Mouse (Mus musculus) CH12.LX (cell line): ENCODE data around the gene Wbp1l. TPM values are rescaled to one million over a fixed set of nuclear protein-coding genes. Genes with fewer than 3 reads are reported as not detected.

ENCODE experiments used
- DNase-seq: peaks from one replicate; pipeline ENCODE4 v3.0.0-alpha.2; 2013; ENCODE audit errors: extremely low read depth
- H3K27ac ChIP-seq: 2 replicates; pipeline ENCODE4 v1.5.1; 2012; ENCODE audit warnings: low read depth, mild to moderate bottlenecking, control low read depth, moderate library complexity; ENCODE audit not compliant: insufficient read depth
- H3K27me3 ChIP-seq: replicated peaks from 2 replicates; pipeline ENCODE3; 2012; ENCODE audit warnings: inconsistent platforms
- H3K36me3 ChIP-seq, 2 experiments: replicated peaks in 1 of 2; 2 replicates each; pipeline versions ENCODE3 to v1.6.1; 2012; ENCODE audit warnings: inconsistent platforms in 1 of 2, low read length in 1 of 2, mild to moderate bottlenecking in 1 of 2, mixed read lengths in 1 of 2, moderate library complexity in 1 of 2; ENCODE audit not compliant: control insufficient read depth in 1 of 2, insufficient read depth in 1 of 2
- H3K4me1 ChIP-seq, 2 experiments: 2 replicates each; pipeline ENCODE4 v1.6.1; 2012; ENCODE audit warnings: inconsistent platforms in 1 of 2, moderate library complexity in 1 of 2; ENCODE audit not compliant: insufficient read depth in 2 of 2, control insufficient read depth in 1 of 2
- H3K4me2 ChIP-seq: 2 replicates; pipeline ENCODE4 v1.6.1; 2012; ENCODE audit warnings: low read depth, mild to moderate bottlenecking, control low read depth; ENCODE audit not compliant: poor library complexity, insufficient read depth, severe bottlenecking
- H3K4me3 ChIP-seq, 3 experiments: fragments of 150-350 bp in 1 of 3; sonication (generic) in 1 of 3; replicated peaks in 1 of 3; 2 replicates each; pipeline versions ENCODE3 to v1.5.1; 2011 to 2012; ENCODE audit warnings: low read depth in 2 of 3, low read length in 2 of 3, mild to moderate bottlenecking in 2 of 3, moderate library complexity in 2 of 3, control low read depth in 1 of 3, improper control_type of control experiment in 1 of 3, inconsistent platforms in 1 of 3, mixed read lengths in 1 of 3; ENCODE audit not compliant: poor library complexity in 1 of 3
- H3K79me2 ChIP-seq: replicated peaks from 2 replicates; pipeline ENCODE4 v1.6.1; 2012; ENCODE audit warnings: mild to moderate bottlenecking, moderate library complexity; ENCODE audit not compliant: control insufficient read depth, poor library complexity, insufficient read depth, severe bottlenecking; ENCODE audit errors: extremely low read depth
- H3K9ac ChIP-seq: 2 replicates; pipeline ENCODE4 v1.6.1; 2012; ENCODE audit warnings: low read depth, mild to moderate bottlenecking, control low read depth, moderate library complexity; ENCODE audit not compliant: insufficient read depth
- H3K9me3 ChIP-seq: replicated peaks from 2 replicates; pipeline ENCODE3; 2012; ENCODE audit warnings: low read length, inconsistent platforms, mixed read lengths
- CHD2 ChIP-seq: IDR thresholded peaks from 2 replicates; pipeline ENCODE4 v1.6.1; 2011; ENCODE audit warnings: low read length, improper control_type of control experiment
- CTCF ChIP-seq, 2 experiments: IDR thresholded peaks in 1 of 2; conservative IDR thresholded peaks in 1 of 2; 2 replicates each; pipeline ENCODE4 v1.5.1; 2011 to 2012; ENCODE audit warnings: low read depth in 2 of 2, low read length in 2 of 2, improper control_type of control experiment in 1 of 2, inconsistent platforms in 1 of 2, mild to moderate bottlenecking in 1 of 2, moderate library complexity in 1 of 2
- ELF1 ChIP-seq: IDR thresholded peaks from 2 replicates; pipeline ENCODE4 v1.6.1; 2014; ENCODE audit warnings: low read depth, mild to moderate bottlenecking, inconsistent platforms, low read length, improper control_type of control experiment
- EP300 ChIP-seq: IDR thresholded peaks from 2 replicates; pipeline ENCODE4 v1.6.1; 2011; ENCODE audit warnings: low read length, improper control_type of control experiment
- GABPA ChIP-seq: IDR thresholded peaks from 2 replicates; pipeline ENCODE4 v1.6.1; 2012; ENCODE audit warnings: low read depth, low read length, improper control_type of control experiment, inconsistent platforms; ENCODE audit not compliant: insufficient replicate concordance
- HCFC1 ChIP-seq: IDR thresholded peaks from 2 replicates; pipeline ENCODE4 v1.6.1; 2012; ENCODE audit warnings: low read depth, mild to moderate bottlenecking, inconsistent platforms, low read length, improper control_type of control experiment
- JUND ChIP-seq: conservative IDR thresholded peaks from 2 replicates; pipeline ENCODE4 v1.6.1; 2011; ENCODE audit warnings: low read depth, low read length, improper control_type of control experiment
- KAT2A ChIP-seq: IDR thresholded peaks from 2 replicates; pipeline ENCODE4 v1.6.1; 2012; ENCODE audit warnings: low read length, improper control_type of control experiment, inconsistent platforms; ENCODE audit not compliant: insufficient replicate concordance
- MAFK ChIP-seq: IDR thresholded peaks from 2 replicates; pipeline ENCODE4 v1.6.1; 2011; ENCODE audit warnings: low read length, improper control_type of control experiment; ENCODE audit not compliant: insufficient replicate concordance
- MAX ChIP-seq: IDR thresholded peaks from 2 replicates; pipeline ENCODE4 v1.6.1; 2011; ENCODE audit warnings: low read length, improper control_type of control experiment
- MEF2A ChIP-seq: IDR thresholded peaks from 2 replicates; pipeline ENCODE4 v1.6.1; 2014; ENCODE audit warnings: low read depth, mild to moderate bottlenecking, inconsistent platforms, low read length, improper control_type of control experiment, borderline replicate concordance
- MYC ChIP-seq: IDR thresholded peaks from 2 replicates; pipeline ENCODE4 v1.6.1; 2011; ENCODE audit warnings: low read depth, mild to moderate bottlenecking, improper control_type of control experiment, low read length
- PAX5 ChIP-seq: IDR thresholded peaks from 2 replicates; pipeline ENCODE4 v1.6.1; 2012; ENCODE audit warnings: low read length, inconsistent platforms, mixed read lengths
- POLR2A ChIP-seq: IDR thresholded peaks from 2 replicates; pipeline ENCODE4 v1.6.1; 2011; ENCODE audit warnings: low read depth, mild to moderate bottlenecking, improper control_type of control experiment, low read length
- POLR2AphosphoS2 ChIP-seq: IDR thresholded peaks from 2 replicates; pipeline ENCODE4 v1.6.1; 2011; ENCODE audit warnings: low read depth, low read length, improper control_type of control experiment
- RAD21 ChIP-seq: IDR thresholded peaks from 2 replicates; pipeline ENCODE4 v1.6.1; 2011; ENCODE audit warnings: low read depth, mild to moderate bottlenecking, low read length, improper control_type of control experiment, moderate library complexity
- SIN3A ChIP-seq: IDR thresholded peaks from 2 replicates; pipeline ENCODE4 v1.6.1; 2012; ENCODE audit warnings: low read length, improper control_type of control experiment, inconsistent platforms
- SMC3 ChIP-seq: IDR thresholded peaks from 2 replicates; pipeline ENCODE4 v1.6.1; 2011; ENCODE audit warnings: low read depth, low read length, improper control_type of control experiment
- TBP ChIP-seq: conservative IDR thresholded peaks from 2 replicates; pipeline ENCODE4 v1.6.1; 2011; ENCODE audit warnings: low read depth, low read length, improper control_type of control experiment
- UBTF ChIP-seq: IDR thresholded peaks from 2 replicates; pipeline ENCODE4 v1.6.1; 2012; ENCODE audit warnings: low read depth, mild to moderate bottlenecking, inconsistent platforms, low read length, improper control_type of control experiment, moderate library complexity
- USF2 ChIP-seq: conservative IDR thresholded peaks from 2 replicates; pipeline ENCODE4 v1.6.1; 2011; ENCODE audit warnings: low read depth, low read length, improper control_type of control experiment
- ZNF384 ChIP-seq: IDR thresholded peaks from 2 replicates; pipeline ENCODE4 v1.6.1; 2012; ENCODE audit warnings: low read depth, low read length, improper control_type of control experiment, inconsistent platforms
- dilution Hi-C: fragments of 300-500 bp; cut with MboI; formaldehyde crosslinking; loops from 2 replicates; pipeline ENCODE4 v1.14.3; 2020; ENCODE audit warnings: low sequenced_read_pairs; ENCODE audit not compliant: extremely low pct_unique_long_range_greater_than_20kb, extremely low pct_ligation_motif_present
- in situ Hi-C: fragments of 300-500 bp; cut with MboI; formaldehyde crosslinking; loops from 3 replicates; pipeline ENCODE4 v1.14.3; 2019; ENCODE audit warnings: low sequenced_read_pairs, low pct_ligation_motif_present, low pct_unique_long_range_greater_than_20kb, mixed read lengths
- polyA plus RNA-seq: library from polyadenylated mRNA; unstranded; fragments of >175 nt; gene quantifications from 2 replicates; pipeline ENCODE4 v1.2.1, GENCODE M21; 2012; ENCODE audit warnings: low read depth; ENCODE audit not compliant: insufficient read length
- total RNA-seq, 2 experiments: library from RNA; depleted of rRNA; stranded (reverse); fragments of 300-350 nt in 1 of 2; fragments of >200 nt in 1 of 2; gene quantifications; 2 replicates each; pipeline ENCODE4 v1.2.3; 2012 to 2014

Wbp1l gene
- total and polyA plus RNA-seq, 3 experiments: 11.6 to 23.5 (median 17.4) TPM

- Histone ChIP-seq H3K9me3 (no peaks in the 10 kb centered on the region), H3K27ac (no peak overlapping the region), H3K4me2 (no peak overlapping the region), H3K9ac (no peak overlapping the region), H3K4me1 (peaks cover 0 to 13% of the 10 kb centered on the region in 2 experiments; a peak in 1 of 4 replicates), H3K79me2 (no peaks in the 10 kb centered on the region; the same call in none of the 2 replicates), H3K4me3 (no peak overlapping the region), H3K27me3 (no peaks in the 10 kb centered on the region), H3K36me3 (peaks cover 25 to 97% of the 10 kb centered on the region in 2 experiments)
- dilution Hi-C loops (no loop called here), in situ Hi-C loops (no loop called here)
- TF ChIP-seq RAD21 (no peak), TBP (no peak), UBTF (no peak), HCFC1 (no peak), USF2 (no peak), MAX (no peak)
- no peak for DNase-seq
Measured at GRCm38 (mm10) chr19:46617361-46617760, 18.5 kb downstream of the Wbp1l start.

DNA sequence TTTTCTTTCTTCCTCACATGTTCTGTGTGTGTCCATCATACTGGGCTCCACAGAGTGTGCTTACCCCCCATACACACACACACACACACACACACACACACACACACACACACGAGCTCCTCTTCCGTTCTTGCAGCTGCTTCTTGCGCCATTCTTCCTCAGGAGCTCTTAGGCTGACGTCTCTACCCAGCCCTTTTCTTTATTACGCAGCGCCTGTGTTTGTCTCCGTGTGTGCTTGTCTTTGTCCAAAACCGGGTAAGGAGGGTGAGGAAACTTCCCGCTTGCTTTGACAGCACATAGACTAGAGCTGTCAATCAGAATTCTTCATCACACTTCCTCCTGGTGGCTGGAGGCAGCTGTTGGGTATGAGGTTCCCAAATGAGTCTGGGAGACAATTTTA, 19.4 kb downstream of the Wbp1l start:
- no peaks in the 10 kb centered on the region for H3K27me3 ChIP-seq
- H3K4me3 ChIP-seq: no peak overlapping the region
- no peak overlapping the region for H3K9ac ChIP-seq
- dilution Hi-C loops (no loop called here), in situ Hi-C loops (no loop called here)
- no peak overlapping the region for H3K4me2 ChIP-seq
- peaks cover 0 to 9% of the 10 kb centered on the region in 2 experiments; a peak in 1 of 4 replicates for H3K4me1 ChIP-seq
- no peaks in the 10 kb centered on the region for H3K9me3 ChIP-seq
- no peak for DNase-seq
- no peak overlapping the region for H3K27ac ChIP-seq
- TF ChIP-seq MEF2A (no peak), GABPA (no peak)
- H3K36me3 ChIP-seq: peaks cover 16 to 91% of the 10 kb centered on the region in 2 experiments
- H3K79me2 ChIP-seq: no peaks in the 10 kb centered on the region; the same call in none of the 2 replicates

- H3K4me2 ChIP-seq: no peak overlapping the region
- H3K4me1 ChIP-seq: peaks cover 0 to 9% of the 10 kb centered on the region in 2 experiments; a peak in 1 of 4 replicates
- no peaks in the 10 kb centered on the region; the same call in none of the 2 replicates for H3K79me2 ChIP-seq
- DNase-seq: no peak
- no peaks in the 10 kb centered on the region for H3K27me3 ChIP-seq
- H3K9ac ChIP-seq: no peak overlapping the region
- H3K9me3 ChIP-seq: no peaks in the 10 kb centered on the region
- no peak overlapping the region for H3K27ac ChIP-seq
- H3K36me3 ChIP-seq: peaks cover 10 to 90% of the 10 kb centered on the region in 2 experiments
- TF ChIP-seq ELF1 (no peak), MAFK (no peak), POLR2A (no peak), KAT2A (no peak), POLR2AphosphoS2 (no peak), JUND (no peak), CHD2 (no peak), EP300 (no peak), SMC3 (no peak), ZNF384 (no peak), MYC (no peak), PAX5 (no peak), CTCF (conservative IDR thresholded peaks at IDR 0.05 in 1 of 2, IDR thresholded peaks at IDR 0.05 in 1 of 2; ENCODE audit: low read depth in 2 of 2, low read length in 2 of 2) (no peak), GABPA (no peak), SIN3A (no peak)
- in situ Hi-C loops (no loop called here), dilution Hi-C loops (no loop called here)
- H3K4me3 ChIP-seq: no peak overlapping the region
Measured at GRCm38 (mm10) chr19:46619001-46619400, 20.1 kb downstream of the Wbp1l start.
